Mouse (Mus musculus) heart, adult 18-20 months (tissue): ENCODE measurements around the gene A930002H24Rik. TPM values are rescaled to one million over a fixed set of nuclear protein-coding genes. Genes with fewer than 3 reads are reported as not detected.

ENCODE experiments used
- DNase-seq, 2 experiments: peaks; one replicate each; pipeline ENCODE4 v3.0.0; 2021 to 2022; ENCODE audit warnings: mixed read lengths in 1 of 2
- total RNA-seq, 2 experiments: library from RNA; stranded (reverse); gene quantifications; 2 replicates each; pipeline ENCODE4 v1.2.3; 2021

The A930002H24Rik gene
- total RNA-seq, 2 experiments from 2014 or later, result 0.62 TPM; not detected in 1

DNA sequence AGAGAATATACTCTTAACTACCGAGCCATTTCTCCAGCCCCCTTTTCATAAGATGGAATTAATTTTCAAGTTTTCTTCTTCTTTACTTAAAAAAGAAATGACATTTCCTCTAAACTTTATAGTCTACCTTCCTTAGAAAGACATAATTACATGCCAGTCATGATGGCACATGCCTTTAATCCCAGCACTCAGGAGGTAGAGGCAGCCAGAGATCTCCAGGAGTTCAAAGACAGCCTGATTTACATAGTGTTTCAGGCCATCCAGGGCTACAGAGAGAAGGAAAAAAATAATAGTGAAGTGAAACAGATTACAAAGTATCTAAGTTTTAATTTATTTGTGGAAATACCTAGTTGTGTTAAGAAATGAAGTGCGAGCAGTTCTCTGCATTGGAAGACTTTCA is 27.4 kb downstream of the A930002H24Rik start:
- no peak for DNase-seq

DNA sequence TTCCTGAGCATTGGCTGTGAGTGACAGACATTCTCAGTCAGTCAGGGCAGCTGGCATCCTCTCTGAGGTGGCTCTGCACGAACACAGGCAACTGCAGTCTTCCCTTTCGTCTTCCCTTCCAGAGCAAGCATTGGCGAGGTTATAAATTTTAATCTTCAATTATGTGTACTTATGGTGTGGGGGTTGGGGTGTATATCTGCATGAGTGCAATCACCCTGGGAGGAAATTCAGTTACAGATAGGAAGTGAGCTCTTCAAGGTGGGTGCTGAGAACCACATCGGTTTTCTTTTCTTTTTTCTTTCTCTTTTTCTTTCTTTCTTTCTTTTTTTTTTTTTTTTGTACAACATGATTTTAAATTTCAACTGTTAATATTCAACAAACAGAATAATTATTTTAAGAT is 32.0 kb downstream of the A930002H24Rik start:
- DNase-seq, result no peak

DNA sequence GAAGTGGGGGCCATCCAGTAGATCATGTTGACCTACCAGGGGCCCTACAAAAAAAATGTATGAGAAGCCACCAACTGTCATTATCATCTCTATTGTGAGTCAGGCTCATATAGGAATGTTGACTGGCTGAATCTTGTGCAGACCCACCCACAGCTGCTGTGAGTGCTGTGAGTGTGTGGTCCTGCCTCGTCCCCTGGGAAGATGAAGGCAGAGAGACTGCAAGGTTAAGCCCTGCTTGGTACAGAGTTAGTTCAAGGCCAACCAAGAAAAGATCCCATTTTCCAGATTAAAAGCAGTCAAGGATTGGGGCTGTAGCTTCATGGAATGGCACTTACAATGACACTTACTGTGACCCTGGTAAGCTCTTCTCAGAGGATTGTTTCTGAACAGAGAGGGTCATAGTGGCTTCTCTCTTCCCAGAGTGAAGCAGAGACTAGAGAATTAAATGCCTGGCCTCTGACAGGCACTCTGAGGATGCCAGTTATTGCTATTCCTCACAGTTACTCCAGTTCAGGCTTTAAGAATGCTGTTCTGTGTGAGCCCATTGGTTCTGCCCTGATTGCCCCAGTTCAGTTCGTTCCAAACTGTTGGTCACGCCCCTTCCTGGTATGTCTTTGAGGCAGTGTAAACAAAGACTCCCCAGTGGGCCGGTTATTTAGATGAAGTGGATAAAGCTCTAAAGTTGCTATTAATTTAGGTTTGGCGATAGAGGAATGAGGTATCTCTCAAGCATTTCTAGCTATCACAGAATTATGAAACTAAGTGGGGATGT is 34.8 kb downstream of the A930002H24Rik start:
- no peak for DNase-seq

DNA sequence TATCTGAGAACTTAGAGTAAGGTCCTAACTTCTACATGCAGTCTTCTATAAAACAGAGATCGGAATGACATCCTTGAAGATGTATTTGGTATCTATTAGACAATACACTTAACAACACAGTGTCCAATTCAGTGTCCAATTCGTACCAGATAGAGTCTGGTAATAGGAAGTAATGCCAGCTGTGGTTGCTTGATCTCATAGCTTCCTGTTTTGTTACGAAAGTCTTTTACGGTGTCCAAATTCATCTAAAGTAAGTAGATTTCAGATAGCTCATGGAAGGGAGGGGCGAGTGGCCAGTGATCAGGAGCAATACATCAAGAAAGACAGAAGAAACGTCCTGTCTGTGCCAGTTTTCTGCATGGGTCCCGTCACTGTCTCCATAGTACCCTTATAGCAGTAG is 36.8 kb downstream of the A930002H24Rik start:
- peak in 1 of 2 experiments; percentile 4 for DNase-seq

DNA sequence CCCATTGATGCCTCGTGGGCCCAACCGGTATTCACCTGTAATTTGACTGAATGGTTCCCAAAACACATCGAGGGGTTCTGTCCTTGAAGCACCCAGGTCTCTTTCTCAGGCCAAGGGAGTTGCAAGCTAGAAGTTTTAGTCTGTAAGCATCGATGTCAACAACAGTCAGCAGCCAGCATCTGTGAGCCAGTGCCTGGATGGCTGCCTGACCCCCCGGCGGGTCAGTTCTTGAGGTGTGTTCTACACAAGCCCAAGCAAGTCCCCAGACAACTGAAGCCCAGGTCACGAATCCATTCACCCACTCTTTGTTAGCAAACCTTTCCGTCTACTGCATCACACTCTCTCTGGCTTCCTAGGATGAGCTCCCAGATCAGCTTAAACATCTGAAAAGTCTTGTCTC is 37.4 kb downstream of the A930002H24Rik start:
- DNase-seq, result no peak

DNA sequence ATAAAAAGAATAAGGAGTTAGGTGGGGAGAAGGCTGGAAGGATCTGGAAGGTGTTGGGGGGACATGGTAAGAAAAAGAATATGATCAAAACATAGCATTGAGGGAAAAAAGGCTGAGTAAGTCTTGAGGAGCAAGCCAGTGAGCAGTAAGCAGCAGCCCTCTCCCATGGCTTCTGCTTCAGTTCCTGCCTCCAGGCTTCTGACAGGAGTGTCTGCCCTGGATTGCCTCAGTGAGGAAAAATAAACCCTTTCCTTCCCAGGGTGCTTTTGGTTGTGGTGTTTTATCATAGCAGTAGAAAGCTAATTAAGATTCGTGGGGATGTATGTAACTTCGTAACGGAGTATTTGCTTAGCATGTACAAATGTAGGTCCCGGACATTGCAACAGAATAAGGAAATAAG is 39.5 kb downstream of the A930002H24Rik start:
- no peak for DNase-seq

- no peak for DNase-seq
These were observed 45.1 kb downstream of the A930002H24Rik start for GRCm38 (mm10) chr17:63818444-63819027.

GRCm38 (mm10) chr17:63813552-63813951 is 50.0 kb downstream of the A930002H24Rik start:
- DNase-seq, result no peak

Other genes starting within 250 kb of the A930002H24Rik start
- gene Fer, start 729 bp downstream of the A930002H24Rik start, total RNA-seq, result 10 to 100 TPM; 16.1 to 17.9 TPM